Mouse (Mus musculus): ENCODE results near the gene Tcf12.

Gene Tcf12

DNA sequence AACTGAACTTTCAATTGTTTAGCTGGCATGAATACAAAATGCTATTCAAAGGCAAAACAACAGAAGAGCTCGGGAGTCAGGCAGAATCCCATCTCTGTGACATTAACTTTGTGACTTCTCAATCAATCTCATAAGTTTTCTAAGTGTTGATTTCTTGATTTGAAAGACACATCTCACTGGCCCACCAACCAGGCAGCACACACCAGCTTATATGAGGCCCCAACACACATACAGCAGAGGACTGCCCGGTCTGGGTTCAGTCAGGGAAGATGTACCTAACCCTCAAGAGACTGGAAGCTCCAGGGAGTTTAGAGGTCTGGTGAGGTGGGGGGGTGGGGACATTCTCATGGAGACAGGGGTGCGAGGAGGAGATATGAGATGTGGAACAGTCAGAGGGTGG, 132.8 kb downstream of the Tcf12 start:
- no peak for DNase-seq

DNA sequence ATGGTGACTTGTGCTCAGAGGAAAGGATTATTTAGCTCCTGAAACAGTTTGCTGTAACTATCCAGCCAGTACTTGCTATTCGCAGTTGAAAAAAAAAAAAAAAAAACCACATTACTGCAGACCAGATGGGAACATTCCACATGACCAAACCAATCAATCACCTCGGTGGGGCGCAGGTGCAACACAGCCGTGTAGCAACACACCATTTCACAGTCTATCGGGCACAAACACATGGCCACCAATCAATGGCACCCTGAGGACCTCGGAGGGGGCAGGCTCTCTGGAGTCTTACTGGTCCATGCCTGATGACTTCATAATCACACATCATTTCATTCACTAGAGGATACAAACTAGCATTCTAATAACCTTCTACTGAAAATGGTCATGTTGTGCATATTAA, 135.6 kb downstream of the Tcf12 start:
- peak; percentile 97 for DNase-seq

DNA sequence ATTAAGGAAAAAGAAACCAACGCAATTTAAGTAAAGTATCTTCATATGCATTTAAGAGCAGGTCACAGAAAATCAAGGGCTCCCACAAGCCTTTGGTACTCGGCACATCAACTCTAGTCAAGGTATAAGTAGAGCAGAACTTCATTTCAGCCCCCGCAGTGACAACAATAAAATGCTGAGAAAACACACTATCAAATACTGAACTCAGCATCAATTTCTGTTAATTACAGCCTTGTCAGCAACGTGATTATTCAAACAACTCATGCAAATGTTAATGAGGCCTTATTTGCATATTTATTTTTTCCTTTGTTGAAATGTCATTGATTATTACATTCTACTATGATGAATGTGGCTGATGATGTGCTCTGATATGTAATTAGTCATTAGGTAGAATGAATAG, 136.5 kb downstream of the Tcf12 start:
- DNase-seq, result no peak

DNA sequence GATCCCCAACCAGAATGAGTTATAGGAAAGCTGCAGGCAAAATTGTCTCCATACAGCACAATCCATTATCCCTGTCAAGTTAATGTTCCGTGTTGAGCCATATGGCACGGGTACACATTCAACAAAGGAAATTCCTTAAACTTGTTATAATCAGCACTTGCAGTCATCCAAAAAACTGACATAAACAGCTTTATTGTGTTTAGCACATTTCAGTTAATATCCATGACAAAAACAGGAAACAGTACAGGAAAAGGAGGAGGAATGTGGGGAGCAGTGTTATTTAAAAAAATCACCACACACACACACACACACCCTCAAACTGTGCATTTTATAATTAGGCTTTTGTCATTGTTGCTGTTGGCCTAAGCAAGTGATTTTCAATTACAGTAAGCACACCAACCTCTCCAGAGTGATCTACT, 137.1 kb downstream of the Tcf12 start:
- peak; percentile 75 for DNase-seq

DNA sequence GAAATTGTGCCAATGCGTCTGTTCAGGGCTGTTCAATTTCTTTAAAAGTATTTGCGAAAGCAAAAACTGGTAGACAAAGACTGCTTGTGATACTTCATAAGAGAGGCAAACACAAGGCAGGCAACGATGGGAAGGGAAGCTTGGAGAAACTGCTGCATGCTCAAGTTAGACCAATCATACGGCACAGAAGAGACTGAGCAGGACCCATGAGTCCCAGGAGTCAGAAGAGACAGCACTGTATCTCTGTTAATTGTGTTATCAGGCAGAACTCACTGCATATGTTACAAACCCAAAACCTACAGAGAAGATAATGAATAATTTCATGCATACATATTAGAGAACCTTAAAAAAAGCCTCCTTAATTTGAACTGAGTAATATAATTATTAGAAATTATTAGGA, 147.6 kb downstream of the Tcf12 start:
- DNase-seq, result no peak

DNA sequence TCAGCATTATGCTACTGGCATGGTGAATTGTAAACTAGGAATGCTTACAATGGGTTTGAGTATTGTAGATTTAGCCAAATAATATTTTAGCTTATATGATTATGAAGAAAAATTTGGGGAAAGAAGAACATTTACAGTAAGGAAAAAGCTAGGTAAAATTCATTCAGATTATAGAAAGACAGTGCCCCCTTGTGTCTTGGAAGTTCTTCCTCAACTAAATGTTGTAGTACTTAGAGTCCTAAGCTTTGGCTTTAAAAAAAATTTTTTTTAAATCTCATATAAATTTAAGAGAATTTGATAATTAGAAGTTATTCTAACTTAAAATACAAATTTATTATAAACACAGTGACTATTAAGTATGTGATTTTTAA, 151.7 kb downstream of the Tcf12 start:
- DNase-seq, result no peak

DNA sequence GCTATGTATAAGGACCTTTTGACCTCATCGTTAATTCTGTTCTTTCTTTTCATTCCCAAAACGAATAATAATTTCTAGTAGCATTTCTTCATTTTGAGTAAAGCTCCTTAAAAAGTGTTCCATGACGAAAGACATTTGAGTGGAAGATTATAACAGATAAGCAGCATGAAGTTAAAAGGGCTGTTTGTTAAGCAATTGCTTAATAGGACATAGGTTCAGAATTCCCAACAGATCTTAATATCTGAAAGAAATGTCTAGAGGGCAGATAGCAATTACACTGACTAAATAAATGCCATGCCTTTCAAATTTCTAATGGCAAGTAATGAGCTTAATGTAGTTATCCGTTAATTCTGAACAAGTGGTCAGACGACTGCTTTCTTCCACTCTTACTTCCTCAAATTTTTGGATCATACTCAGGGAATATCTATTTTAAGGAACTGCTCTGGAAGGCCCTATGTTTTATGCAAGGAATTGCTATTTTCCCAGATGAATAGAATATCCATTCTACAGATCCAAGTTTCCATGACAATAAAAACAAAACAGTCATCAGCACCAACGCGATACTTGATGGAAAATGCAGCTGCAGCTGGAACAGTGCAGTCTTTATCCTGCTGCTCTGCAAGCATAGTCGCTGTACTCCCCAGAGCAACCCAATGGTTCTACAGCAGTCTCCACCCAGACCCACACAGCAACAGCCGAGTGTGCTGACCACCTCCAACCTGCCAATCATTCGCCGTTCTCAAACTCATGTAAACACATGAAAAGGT, 152.2 kb downstream of the Tcf12 start:
- no peak for DNase-seq

DNA sequence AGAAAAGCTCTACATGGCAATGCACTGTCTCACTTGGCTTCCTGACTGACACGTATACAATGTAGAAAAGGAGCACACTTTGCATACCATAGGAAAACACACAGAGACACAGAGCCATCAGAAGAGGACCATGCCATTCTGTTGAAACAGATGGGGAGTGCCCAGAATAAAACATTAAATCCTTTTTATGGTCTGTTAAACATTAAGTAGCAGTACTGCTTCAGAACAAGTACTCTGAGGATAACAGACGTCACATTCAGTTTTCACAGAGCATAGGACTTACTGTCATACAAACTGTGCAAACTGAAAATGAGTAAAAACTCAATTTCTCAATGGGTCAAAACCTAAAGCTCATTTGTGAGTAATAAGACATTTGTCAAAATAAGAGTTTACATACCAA, 158.5 kb downstream of the Tcf12 start:
- DNase-seq, result no peak

DNA sequence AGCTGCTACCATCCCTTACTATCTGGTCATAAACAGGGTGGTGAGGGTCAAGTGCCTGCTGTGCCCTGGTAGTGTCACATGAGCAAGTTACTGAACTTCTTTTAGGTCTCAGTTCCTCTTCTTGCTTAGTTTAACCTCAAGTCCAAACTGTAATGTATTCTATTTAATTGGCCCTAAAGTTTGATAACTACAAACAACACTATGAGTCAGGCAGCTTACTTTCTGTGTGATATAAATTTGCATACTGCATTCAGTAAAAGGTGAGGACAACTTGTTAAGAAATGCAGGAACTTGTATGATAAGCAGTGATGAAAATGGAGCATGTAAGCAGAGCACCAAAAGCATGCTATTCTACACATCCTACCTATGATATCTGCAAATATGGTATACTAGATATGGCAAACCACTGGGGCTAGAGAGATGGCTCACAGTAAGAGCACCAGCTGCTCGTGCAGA, 159.0 kb downstream of the Tcf12 start:
- DNase-seq, result no peak

DNA sequence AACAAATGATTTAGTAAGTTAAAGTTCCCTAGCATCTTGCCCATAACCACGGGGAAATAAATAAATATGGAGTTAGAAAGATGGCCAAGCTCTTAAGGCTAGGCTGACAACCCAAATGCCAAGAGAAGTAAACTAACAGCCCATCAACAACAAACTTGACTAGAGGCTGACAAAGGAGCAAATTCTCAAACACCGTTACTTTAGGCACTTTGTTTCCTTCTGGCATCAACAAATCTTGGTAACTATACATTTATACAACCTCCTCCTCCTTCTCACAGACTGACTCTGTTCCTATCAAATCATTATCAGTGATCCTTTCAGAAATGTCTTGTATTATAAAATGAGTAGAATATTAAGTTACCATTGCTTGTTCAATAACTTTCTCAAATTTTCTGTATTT, 159.7 kb downstream of the Tcf12 start:
- DNase-seq, result no peak

DNA sequence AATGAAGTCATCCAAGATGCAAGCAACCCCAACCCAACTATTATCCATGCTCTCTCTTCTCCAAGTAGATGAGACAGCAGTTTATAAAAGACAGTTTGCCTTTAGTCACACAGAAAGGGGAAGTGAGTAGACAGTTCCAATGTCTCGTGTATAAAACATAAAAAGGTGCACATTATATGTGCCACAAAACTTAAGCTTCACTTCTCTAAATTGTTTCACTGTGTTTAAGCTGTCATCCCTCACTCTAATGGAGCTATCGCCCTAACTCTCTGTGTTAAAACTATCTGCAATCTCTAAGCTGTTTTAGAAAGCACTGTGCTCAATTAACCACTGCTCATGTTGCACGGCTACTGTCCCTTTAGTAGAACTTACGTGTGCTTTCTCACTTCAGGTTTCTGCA, 160.3 kb downstream of the Tcf12 start:
- DNase-seq, result no peak

DNA sequence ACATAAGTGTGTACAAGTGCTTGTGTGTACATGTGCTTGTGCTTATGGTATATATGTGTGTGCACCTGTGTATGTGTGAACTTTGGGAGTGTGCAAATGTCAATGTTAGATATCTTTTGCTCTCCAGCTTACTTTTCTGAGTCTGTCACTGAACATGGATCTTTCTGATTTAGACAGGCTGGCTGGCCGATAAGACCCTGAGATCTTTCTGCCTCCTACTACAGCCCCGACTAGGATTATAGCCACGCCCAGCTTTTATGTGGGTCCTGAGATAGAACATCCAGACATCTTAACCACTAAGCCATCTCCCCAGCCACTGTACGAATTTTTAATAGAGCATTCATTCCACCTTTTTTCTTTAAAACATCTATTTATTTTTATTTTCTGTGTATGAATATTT, 166.9 kb downstream of the Tcf12 start:
- no peak for DNase-seq

DNA sequence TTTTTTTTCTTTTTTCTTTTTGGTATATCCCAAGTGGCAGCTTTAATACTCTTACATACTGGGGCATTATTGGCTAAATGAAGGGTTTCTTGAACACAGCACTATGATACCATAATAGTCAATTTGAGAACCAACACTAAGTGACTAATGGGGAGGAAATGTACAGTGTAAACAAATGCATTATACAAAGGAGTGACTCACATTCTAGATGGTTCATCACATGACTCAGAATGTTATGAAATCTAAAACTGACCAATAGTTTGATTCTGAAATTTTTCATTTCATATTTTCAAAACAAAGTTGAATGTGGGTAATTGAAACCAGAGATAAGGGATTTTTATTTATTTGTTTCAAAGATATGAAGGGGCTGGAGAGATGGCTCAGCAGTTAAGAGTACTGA, 169.2 kb downstream of the Tcf12 start:
- DNase-seq, result no peak

DNA sequence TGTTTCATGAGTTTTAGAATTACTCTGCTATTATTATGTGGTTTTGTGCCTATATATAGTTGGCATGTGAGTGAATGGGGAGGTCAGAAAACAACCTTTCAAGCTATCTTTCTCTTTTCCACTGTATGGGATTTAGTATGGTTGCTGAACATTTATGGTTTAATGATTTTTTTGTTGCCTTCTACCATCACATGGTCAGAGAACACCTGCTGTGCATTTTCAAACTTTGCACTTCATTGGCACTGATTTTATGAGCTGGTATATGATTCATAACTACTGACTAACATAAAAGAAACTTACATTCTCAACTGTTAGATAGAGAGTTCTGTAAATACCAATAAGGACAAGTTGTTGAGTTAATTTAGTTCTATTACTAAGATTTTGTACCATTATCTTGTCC, 171.7 kb downstream of the Tcf12 start:
- no peak for DNase-seq

DNA sequence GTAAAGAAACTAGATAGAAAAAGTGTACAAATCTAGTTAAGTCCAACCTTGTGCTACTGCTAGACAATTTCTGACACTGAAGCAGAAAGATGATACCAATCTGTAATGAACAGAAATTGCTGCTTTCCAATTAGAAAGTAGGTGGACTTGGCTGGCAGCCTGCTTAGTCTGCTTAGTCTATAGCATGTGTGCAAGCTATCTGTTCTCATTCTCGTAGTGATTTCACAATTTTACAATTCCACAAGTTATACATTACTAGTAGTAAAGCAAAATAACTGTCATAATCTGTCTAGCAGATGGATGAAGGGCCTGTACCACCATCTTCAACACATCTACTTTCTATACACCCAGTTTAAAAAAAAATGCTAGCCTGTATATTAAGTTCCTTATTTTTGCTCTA, 175.5 kb downstream of the Tcf12 start:
- DNase-seq, result no peak

DNA sequence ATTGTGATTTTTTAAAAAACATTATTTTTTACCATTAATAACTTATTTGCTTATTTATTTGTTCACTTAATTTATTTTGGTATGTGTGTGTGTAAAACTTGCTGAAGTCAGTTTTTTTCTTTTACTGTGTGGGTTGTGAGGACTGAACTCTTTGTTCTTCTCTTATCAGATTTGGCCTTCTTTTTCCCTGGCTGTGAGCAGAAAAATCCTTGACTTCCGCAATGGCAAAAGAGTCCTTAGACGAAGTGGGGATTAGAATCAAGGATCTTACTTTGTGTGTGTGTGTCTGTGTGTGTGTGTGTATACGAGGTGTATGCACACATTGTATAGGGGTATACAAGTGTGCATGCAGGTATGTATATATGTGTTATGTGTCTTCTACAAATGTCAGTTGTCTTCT, 176.8 kb downstream of the Tcf12 start:
- DNase-seq, result no peak

DNA sequence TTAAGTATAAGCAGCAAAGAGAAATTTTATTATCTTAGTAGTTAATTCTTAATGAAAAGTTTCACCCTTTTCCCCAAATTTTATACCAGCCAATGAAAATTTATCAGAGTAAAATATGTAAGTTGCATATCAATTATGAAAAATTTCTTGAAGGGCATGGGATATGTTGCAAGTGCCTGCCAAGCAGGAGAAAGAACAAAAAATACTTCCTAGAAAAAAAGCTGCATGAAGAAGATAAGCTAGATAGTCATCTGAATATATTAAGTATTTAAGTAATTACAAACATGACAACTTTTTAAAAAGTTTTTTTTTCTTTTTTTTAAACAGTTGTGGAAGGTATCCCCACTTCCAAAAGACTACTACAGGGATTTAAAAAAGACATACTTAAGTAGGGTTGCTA, 179.7 kb downstream of the Tcf12 start:
- DNase-seq, result no peak

DNA sequence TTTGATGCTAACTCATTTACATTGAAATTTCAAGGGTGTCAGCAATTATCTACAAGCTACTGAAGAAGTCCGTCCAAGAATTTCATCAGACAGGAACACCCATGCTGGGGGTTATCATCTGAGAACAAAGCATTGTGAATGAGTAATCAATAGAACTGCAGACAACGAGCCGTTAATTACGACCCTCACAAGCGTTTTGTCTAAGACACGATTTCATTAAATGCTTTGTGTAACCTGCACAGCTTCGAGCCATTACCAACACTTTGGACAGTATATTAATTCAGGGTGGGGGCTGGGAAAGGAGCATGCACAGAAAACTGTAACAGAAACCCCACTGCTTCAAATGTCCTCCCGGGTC, 180.3 kb downstream of the Tcf12 start:
- no peak for DNase-seq

DNA sequence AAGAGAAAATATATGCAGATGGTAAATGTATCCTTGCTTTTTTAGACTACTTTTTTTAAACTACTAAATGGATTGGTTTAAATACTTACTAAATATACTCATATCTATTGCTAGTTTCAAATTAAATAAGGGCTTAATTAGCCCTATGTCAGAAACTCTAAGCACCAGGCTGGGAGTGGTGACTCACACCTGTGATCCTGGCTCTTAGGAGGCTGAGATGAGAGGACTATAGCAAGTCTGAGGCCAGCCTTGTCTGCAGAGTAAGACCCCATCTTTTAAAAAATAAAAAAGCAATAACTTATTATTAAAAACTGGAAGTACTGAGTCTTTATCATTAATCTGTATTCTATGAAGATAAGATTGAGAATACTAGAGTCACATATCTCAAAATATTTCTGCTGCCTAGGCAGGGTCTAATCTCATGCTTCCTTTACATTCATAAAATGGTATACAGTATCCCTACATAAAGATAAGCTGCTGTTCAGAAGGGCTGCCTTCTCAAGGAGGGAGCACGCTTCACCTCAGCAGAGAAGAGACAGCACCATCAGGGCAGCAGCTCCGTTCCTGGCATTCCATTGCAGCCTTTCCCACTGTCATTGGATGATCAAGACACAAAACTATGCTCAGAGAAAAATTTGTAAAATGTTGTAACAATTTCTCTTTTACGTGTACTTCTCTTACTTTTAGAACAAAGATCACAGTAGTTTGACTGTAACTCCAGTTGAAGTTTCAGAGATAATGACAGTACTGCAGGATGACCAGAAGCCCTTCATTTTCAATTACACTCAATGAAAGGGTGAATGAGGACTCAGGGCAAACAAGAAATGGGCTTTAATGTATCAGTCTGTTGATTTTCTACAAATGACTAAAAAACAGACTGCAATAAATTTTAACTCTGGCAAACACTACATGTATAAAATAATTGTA, 181.0 kb downstream of the Tcf12 start:
- no peak for DNase-seq

DNA sequence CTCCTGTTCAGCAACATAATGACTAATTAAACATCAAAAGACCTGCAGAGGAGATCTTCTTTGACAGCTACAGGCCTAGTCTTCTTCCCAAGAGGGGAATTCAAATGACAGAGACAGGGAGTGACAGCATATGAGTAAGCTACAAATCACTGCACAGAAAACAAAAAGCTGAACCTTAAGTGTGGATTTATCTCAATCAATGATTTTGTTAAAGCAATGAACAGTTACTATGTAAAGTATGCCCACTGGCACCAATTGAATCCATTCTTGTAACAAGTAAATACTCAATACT, 195.1 kb downstream of the Tcf12 start:
- DNase-seq, result no peak

DNA sequence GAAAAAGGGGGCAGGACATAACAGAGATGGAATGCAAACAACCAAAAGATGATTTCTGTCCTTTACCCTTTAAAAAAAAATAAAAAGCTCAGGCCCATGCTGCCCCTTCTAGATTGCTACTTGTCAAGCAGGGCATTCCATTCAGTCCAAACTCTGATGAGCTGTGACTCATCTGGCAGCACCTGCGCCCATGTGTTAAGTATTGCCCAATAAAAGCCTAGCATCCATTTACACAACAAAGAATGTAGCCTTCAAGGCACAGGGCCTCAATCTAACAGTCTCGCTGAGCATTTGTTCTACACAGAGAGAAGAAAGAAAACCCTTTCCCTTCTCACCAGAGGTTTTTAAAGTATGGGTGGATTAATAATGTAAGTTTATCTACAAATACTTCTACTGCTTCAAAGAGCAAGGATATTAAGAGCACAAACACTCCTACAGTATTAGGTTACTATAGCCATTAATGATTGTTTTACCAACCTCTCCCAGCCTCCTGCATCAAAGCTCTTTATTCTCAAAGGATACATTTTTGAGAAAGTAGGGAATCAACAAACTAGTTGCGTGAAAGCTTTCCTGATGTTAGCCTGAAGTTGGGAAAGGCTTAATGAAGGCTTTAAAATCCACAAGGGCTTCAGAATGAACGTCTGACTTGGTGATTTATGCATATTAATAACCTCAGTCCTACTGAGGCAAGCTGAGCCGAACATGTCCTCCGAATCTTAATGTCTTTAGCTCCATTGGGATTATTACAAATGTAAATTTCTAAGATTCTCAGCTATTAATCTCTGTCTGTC, 195.6 kb downstream of the Tcf12 start:
- no peak for DNase-seq

DNA sequence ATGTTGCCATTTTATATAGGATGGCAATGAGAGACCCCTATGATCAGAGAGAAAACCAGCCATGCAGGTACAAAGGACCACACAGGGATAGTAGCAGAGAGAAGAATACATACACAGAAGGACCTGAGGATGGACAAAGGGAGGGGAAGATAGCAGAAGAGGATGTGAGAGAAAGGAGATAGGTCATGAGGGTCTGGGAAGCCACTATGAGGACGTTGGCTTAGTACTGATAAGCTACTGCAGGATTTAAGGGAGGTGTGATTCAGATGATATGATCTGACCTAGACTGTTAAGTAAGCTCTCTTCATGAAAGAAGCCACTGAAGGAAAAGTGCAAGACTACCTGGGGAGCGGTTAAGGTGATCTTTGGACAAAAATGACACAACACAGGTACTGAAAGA, 205.1 kb downstream of the Tcf12 start:
- no peak for DNase-seq

DNA sequence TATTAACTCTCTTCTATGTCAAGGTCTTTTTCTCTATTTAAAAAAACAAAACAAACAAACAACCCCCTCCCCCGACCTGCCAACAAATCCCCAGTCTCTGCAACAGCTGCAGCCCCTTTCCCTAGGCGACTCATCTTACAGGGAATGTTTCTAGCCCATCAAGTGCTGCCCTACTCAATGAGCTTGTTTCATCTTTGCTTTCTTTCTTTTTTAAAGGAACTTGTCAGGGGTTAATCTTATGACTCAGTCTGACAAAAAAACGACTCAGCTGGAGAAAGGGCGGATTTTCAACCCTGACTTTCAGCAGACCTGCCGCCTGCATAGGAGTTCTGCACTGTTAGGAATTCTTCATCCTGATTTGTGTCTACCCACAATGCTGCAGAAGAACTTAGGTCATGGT, 212.8 kb downstream of the Tcf12 start:
- no peak for DNase-seq

DNA sequence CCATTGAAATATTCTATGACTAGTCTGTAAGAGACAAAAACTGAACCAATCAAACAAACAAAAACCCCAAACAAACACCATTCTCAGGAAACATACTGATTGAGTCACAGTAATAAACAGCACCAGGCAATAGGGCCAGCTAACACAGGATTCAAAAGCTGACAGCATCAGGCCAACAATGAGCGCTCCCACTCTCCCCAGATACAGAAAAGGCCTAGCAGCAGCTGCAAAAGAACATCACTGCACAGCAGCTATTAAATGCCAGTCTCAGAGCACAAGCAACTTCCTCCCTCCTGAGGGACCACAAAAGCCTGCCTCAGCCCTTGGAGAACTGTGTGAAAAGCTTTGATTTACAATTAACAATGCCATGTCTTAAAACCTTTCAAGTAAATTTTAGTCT, 214.3 kb downstream of the Tcf12 start:
- no peak for DNase-seq

Data from cerebellum, adult 9-10 months (tissue).